In the genomic region with DNA sequence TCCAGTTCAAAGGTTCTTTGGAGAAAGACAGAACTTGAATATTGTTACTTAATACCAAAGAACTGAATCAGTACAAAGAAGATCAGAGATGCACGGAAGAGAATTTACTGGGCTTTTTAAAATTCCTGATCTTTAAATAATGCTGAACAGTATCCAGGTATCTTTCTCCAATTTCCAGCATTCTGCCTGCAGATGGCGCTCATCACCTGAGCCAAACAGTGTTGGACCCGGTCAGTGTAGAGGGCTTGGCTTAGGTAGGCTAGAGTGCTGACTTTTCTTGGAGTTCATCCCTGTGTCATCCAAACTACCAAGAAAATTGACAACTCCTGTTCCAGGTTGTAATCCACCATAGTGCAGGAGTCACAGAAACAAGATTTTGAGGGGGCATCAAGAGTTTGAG, we compare ENCODE assay signal across 8 mouse cellular contexts. TPM values are rescaled to one million over a fixed set of nuclear protein-coding genes. Genes with fewer than 3 reads are reported as not detected.
DNase-seq lines count a peak whose midpoint lies in the region; ATAC-seq lines count a peak whose summit lies in the region.

No protein-coding gene starts in this region.

- peak; percentile 13 to 38 for DNase-seq in frontal cortex, postnatal 36 days (ENCODE audit: low spot score in 2 of 2)
- DNase-seq in urinary bladder, postnatal 36 days (ENCODE audit: low spot score in 2 of 2): peak; percentile 55 to 65
- no peak for DNase-seq in urinary bladder, postnatal 10 days (ENCODE audit: low spot score)
- DNase-seq in embryo, embryonic 9.5 days (ENCODE audit: extremely low spot score): peak; percentile 24
- DNase-seq in kidney, postnatal 14 days: peak; percentile 69
- peak; percentile 76 for DNase-seq in lung, postnatal 10 days
- DNase-seq in thymus, postnatal 0 days (ENCODE audit: low spot score): peak; percentile 60

- no peak for ATAC-seq in frontal cortex, adult (ENCODE audit: low TSS enrichment)

RNA-seq across cellular contexts. Expression of a gene that starts 3.1 kb away (rescaled TPM):
- polyA plus RNA-seq in thymus, postnatal 0 days (2015; fragmentation: Nextera tagmentation; extraction: Ambion mirVana): 5.3 and 5.5 TPM in 2 replicates
